10 mouse cellular contexts compared by ENCODE assay signal in genomic region chr3:122290696-122291095, GRCm38 (mm10). TPM values are rescaled to one million over a fixed set of nuclear protein-coding genes. Genes with fewer than 3 reads are reported as not detected.
DNase-seq lines count a peak whose midpoint lies in the region; ATAC-seq and TF ChIP-seq lines count a peak whose summit lies in the region.
"Had no signal": no experiment of that assay in that cellular context is flagged by ENCODE, and none has a peak within 500 bp of the region (broad histone marks: within the 10 kb centered on the region; RNA-seq: fewer than 3 reads in every experiment).

No protein-coding gene starts in this region.

- H3K4me2 ChIP-seq in midbrain, embryonic 14.5 days (ENCODE audit: low read length) = no peak overlapping the region
- H3K4me2 ChIP-seq in midbrain, postnatal 0 days (ENCODE audit: low read depth, low read length, poor library complexity, severe bottlenecking) = no peak overlapping the region
- H3K4me2 ChIP-seq in intestine, embryonic 15.5 days (replicated peaks) = no peak overlapping the region

- no peak for TF ChIP-seq CTCF in midbrain, postnatal 0 days (IDR thresholded peaks at IDR 0.05)

- no peak overlapping the region for H3K9ac ChIP-seq in midbrain, embryonic 14.5 days (replicated peaks; ENCODE audit: low read length)
- H3K9ac ChIP-seq in midbrain, postnatal 0 days (replicated peaks; ENCODE audit: low read length, poor library complexity, severe bottlenecking) = no peak overlapping the region
- no peak overlapping the region for H3K9ac ChIP-seq in intestine, embryonic 15.5 days

- H3K4me1 ChIP-seq in midbrain, embryonic 14.5 days (ENCODE audit: control insufficient read depth, insufficient read depth, low read length) = peaks cover 29% of the 10 kb centered on the region
- H3K4me1 ChIP-seq in midbrain, postnatal 0 days (ENCODE audit: insufficient read depth, low read length) = peaks cover 6% of the 10 kb centered on the region
- H3K4me1 ChIP-seq in intestine, embryonic 15.5 days (replicated peaks) = peaks cover 9% of the 10 kb centered on the region

- ATAC-seq in midbrain, embryonic 14.5 days (ENCODE audit: low FRiP score, low TSS enrichment) = no peak
- no peak for ATAC-seq in midbrain, postnatal 0 days (ENCODE audit: low FRiP score)
- ATAC-seq in intestine, embryonic 15.5 days = no peak

- no peak overlapping the region for H3K4me3 ChIP-seq in midbrain, embryonic 14.5 days (replicated peaks; ENCODE audit: low read depth, low read length)
- no peak overlapping the region for H3K4me3 ChIP-seq in midbrain, postnatal 0 days (ENCODE audit: low read depth, low read length)
- no peak overlapping the region for H3K4me3 ChIP-seq in intestine, embryonic 15.5 days (replicated peaks)
- H3K4me3 ChIP-seq: neural tube, embryonic 12.5 days had no signal

- H3K27ac ChIP-seq in midbrain, embryonic 14.5 days (replicated peaks; ENCODE audit: low read depth, low read length) = no peak overlapping the region
- no peak overlapping the region for H3K27ac ChIP-seq in midbrain, postnatal 0 days (ENCODE audit: low read depth, low read length)
- 0 out of 2 replicates have a peak overlapping the region, but pooled peaks have one; percentile 44 for H3K27ac ChIP-seq in intestine, embryonic 15.5 days
- H3K27ac ChIP-seq: neural tube, embryonic 12.5 days had no signal

- H3K9me3 ChIP-seq in midbrain, embryonic 14.5 days (ENCODE audit: control insufficient read depth, low read length) = no peaks in the 10 kb centered on the region
- no peaks in the 10 kb centered on the region for H3K9me3 ChIP-seq in midbrain, postnatal 0 days (ENCODE audit: low read length)
- H3K9me3 ChIP-seq in intestine, embryonic 15.5 days = no peaks in the 10 kb centered on the region
- H3K9me3 ChIP-seq: neural tube, embryonic 12.5 days had no signal

- DNase-seq in adrenal gland, postnatal 10 days = peak; percentile 20
- no peak for DNase-seq in adrenal gland, postnatal 25 days
- DNase-seq in midbrain, embryonic 14.5 days = peak; percentile 15
- no peak for DNase-seq in midbrain, postnatal 0 days (ENCODE audit: low spot score)
- DNase-seq in skeletal muscle tissue, adult 2 months (ENCODE audit: low read depth, low spot score) = peak; percentile 57
- DNase-seq in right cerebral cortex, postnatal 4 days = no peak
- no peak for DNase-seq in c-Kit-positive CD71-positive TER-119-positive erythroid progenitor cells, embryonic 14.5 days (ENCODE audit: low spot score)
- DNase-seq: layer of hippocampus, postnatal 36 days had no signal

- 79% methylated on average over 7 of the region's 7 CpGs for WGBS in midbrain, embryonic 14.5 days
- WGBS in midbrain, postnatal 0 days = 74% methylated on average over 7 of the region's 7 CpGs
- 70% methylated on average over 7 of the region's 7 CpGs for WGBS in intestine, embryonic 15.5 days

- H3K27me3 ChIP-seq in midbrain, embryonic 14.5 days (ENCODE audit: control insufficient read depth, insufficient read depth, low read length) = no peaks in the 10 kb centered on the region
- H3K27me3 ChIP-seq in midbrain, postnatal 0 days (ENCODE audit: insufficient read depth, low read length) = no peaks in the 10 kb centered on the region
- no peaks in the 10 kb centered on the region for H3K27me3 ChIP-seq in intestine, embryonic 15.5 days (replicated peaks)
- H3K27me3 ChIP-seq: neural tube, embryonic 12.5 days had no signal

- peaks cover 5% of the 10 kb centered on the region for H3K36me3 ChIP-seq in midbrain, embryonic 14.5 days (ENCODE audit: control insufficient read depth, insufficient read depth, low read length)
- no peaks in the 10 kb centered on the region for H3K36me3 ChIP-seq in midbrain, postnatal 0 days (ENCODE audit: insufficient read depth, low read length)
- peaks cover under 1% of the 10 kb centered on the region; the same call in 1 of the 2 replicates for H3K36me3 ChIP-seq in intestine, embryonic 15.5 days

RNA-seq across cellular contexts. Expression of gene Bcar3, which starts 3.2 kb away (rescaled TPM):
- total RNA-seq in adrenal gland, postnatal 10 days (2021) = 10 to 100 TPM; 42.4 to 43.9 TPM
- total RNA-seq in adrenal gland, postnatal 25 days (2021) = 40.0 and 55.1 TPM in 2 replicates
- polyA plus RNA-seq in midbrain, embryonic 14.5 days (2014; fragmentation: Nextera tagmentation; extraction: Ambion mirVana) = 6.3 and 6.4 TPM in 2 replicates
- 11.4 and 27.2 TPM in 2 replicates for total RNA-seq in midbrain, postnatal 0 days (2014; rRNA removed)
- polyA plus RNA-seq in midbrain, postnatal 0 days (2015; fragmentation: Nextera tagmentation; extraction: Ambion mirVana) = 5.5 and 6.0 TPM in 2 replicates
- polyA plus RNA-seq in intestine, embryonic 15.5 days (2015; fragmentation: Nextera tagmentation; extraction: Ambion mirVana) = 21.5 and 23.4 TPM in 2 replicates

RNA-seq across cellular contexts. Expression of gene Dnttip2, which starts 16.5 kb away (rescaled TPM):
- total RNA-seq in adrenal gland, postnatal 10 days (2021) = 10 to 100 TPM; 40.0 to 45.0 TPM
- 41.9 and 43.5 TPM in 2 replicates for total RNA-seq in adrenal gland, postnatal 25 days (2021)
- 48.5 and 57.6 TPM in 2 replicates for polyA plus RNA-seq in midbrain, embryonic 14.5 days (2014; fragmentation: Nextera tagmentation; extraction: Ambion mirVana)
- total RNA-seq in midbrain, postnatal 0 days (2014; rRNA removed) = 10.8 and 22.8 TPM in 2 replicates
- polyA plus RNA-seq in midbrain, postnatal 0 days (2015; fragmentation: Nextera tagmentation; extraction: Ambion mirVana) = 43.9 and 50.1 TPM in 2 replicates
- polyA plus RNA-seq in intestine, embryonic 15.5 days (2015; fragmentation: Nextera tagmentation; extraction: Ambion mirVana) = 68.3 and 77.4 TPM in 2 replicates

RNA-seq across cellular contexts. Expression of gene Gclm, which starts 45.3 kb away (rescaled TPM):
- total RNA-seq in adrenal gland, postnatal 10 days (2021) = 100 to 1,000 TPM in 1 of 2 experiments, 10 to 100 TPM in 1; 89.2 to 102 TPM
- total RNA-seq in adrenal gland, postnatal 25 days (2021) = 69.9 and 101 TPM in 2 replicates
- 42.5 and 54.5 TPM in 2 replicates for polyA plus RNA-seq in midbrain, embryonic 14.5 days (2014; fragmentation: Nextera tagmentation; extraction: Ambion mirVana)
- total RNA-seq in midbrain, postnatal 0 days (2014; rRNA removed) = 21.6 and 27.7 TPM in 2 replicates
- polyA plus RNA-seq in midbrain, postnatal 0 days (2015; fragmentation: Nextera tagmentation; extraction: Ambion mirVana) = 44.3 and 51.2 TPM in 2 replicates
- 97.7 TPM in 2 replicates for polyA plus RNA-seq in intestine, embryonic 15.5 days (2015; fragmentation: Nextera tagmentation; extraction: Ambion mirVana)

Comparison
In these comparisons a context has a peak if more than half of its experiments do, and no peak if none do; other contexts are left out.
1. DNase-seq: peak in adrenal gland, postnatal 10 days (single experiment), midbrain, embryonic 14.5 days (single experiment) and skeletal muscle tissue, adult 2 months (single experiment); none in adrenal gland, postnatal 25 days (single experiment), midbrain, postnatal 0 days (single experiment), right cerebral cortex, postnatal 4 days (single experiment) and c-Kit-positive CD71-positive TER-119-positive erythroid progenitor cells, embryonic 14.5 days (single experiment).